Mouse (Mus musculus) layer of hippocampus, adult 18-20 months (tissue): ENCODE measurements around the gene Trpc4ap. TPM values are rescaled to one million over a fixed set of nuclear protein-coding genes. Genes with fewer than 3 reads are reported as not detected.
"Not testable (repeated sequence)": the region's sequence is repeated elsewhere in the genome, so short reads cannot be mapped to it uniquely, and the experiment has no call there.

Experiments
- DNase-seq, 2 experiments: peaks; one replicate each; pipeline ENCODE4 v3.0.0; 2022; ENCODE audit warnings: low spot score in 2 of 2
- microRNA-seq, 2 experiments: library from miRNA; unstranded; fragments of <30 nt; microRNA quantifications; one replicate each; pipeline ENCODE4 v1.2.0; 2021
- total RNA-seq, 2 experiments: library from RNA; stranded (reverse); gene quantifications; 2 replicates each; pipeline ENCODE4 v1.2.3; 2021

Trpc4ap gene
- total RNA-seq, 2 experiments from 2014 or later = 163 to 168 TPM

GRCm38 (mm10) chr2:155613953-155614352 is 78.2 kb downstream of the Trpc4ap start:
- no peak for DNase-seq

- DNase-seq = no peak
Observed at GRCm38 (mm10) chr2:155613326-155613755, 78.8 kb downstream of the Trpc4ap start.

- no peak for DNase-seq
Observed at GRCm38 (mm10) chr2:155611834-155612550, 80.2 kb downstream of the Trpc4ap start.

- DNase-seq = no peak
Observed at GRCm38 (mm10) chr2:155610978-155611377, 81.2 kb downstream of the Trpc4ap start, which contains the start of gene Myh7b. Gene Myh7b, plus strand, starts transcription at chr2:155611212.

GRCm38 (mm10) chr2:155606360-155606759 is 85.8 kb downstream of the Trpc4ap start:
- peak; percentile 63 to 86 for DNase-seq

GRCm38 (mm10) chr2:155605236-155605589 is 87.0 kb downstream of the Trpc4ap start:
- DNase-seq = not testable (repeated sequence)

GRCm38 (mm10) chr2:155604560-155605235 is 87.5 kb downstream of the Trpc4ap start:
- no peak for DNase-seq

GRCm38 (mm10) chr2:155603707-155604106 is 88.5 kb downstream of the Trpc4ap start:
- no peak for DNase-seq

GRCm38 (mm10) chr2:155595516-155595915 is 96.7 kb downstream of the Trpc4ap start:
- no peak for DNase-seq

- DNase-seq = no peak
Observed at GRCm38 (mm10) chr2:155592854-155593283, 99.3 kb downstream of the Trpc4ap start.

GRCm38 (mm10) chr2:155592137-155592853 is 99.9 kb downstream of the Trpc4ap start, which contains the start of gene Gss:
Gene Gss, minus strand, starts transcription at chr2:155592810.
- peak; percentile 98 for DNase-seq

- DNase-seq = no peak
Observed at GRCm38 (mm10) chr2:155591676-155592075, 100.5 kb downstream of the Trpc4ap start.

GRCm38 (mm10) chr2:155590876-155591275 is 101.3 kb downstream of the Trpc4ap start:
- no peak for DNase-seq

- no peak for DNase-seq
Observed at GRCm38 (mm10) chr2:155589521-155589920, 102.7 kb downstream of the Trpc4ap start.

GRCm38 (mm10) chr2:155588136-155588535 is 104.0 kb downstream of the Trpc4ap start:
- DNase-seq = no peak

GRCm38 (mm10) chr2:155585486-155585885 is 106.7 kb downstream of the Trpc4ap start:
- no peak for DNase-seq

- no peak for DNase-seq
Observed at GRCm38 (mm10) chr2:155585082-155585481, 107.1 kb downstream of the Trpc4ap start.

Small RNA genes lying within 50 kb of the gene (microRNA-seq; reads per million reads assigned to microRNA genes)
- gene Mir499 = 6.6 to 6.7 reads per million in 2 experiments

Other genes with a start within 250 kb of the Trpc4ap start
- 10 to 100 TPM; 60.9 to 63.3 TPM for gene Ncoa6, start 218.5 kb downstream of the Trpc4ap start, total RNA-seq
- gene Acss2, start 174.4 kb downstream of the Trpc4ap start, total RNA-seq = 10 to 100 TPM; 57.2 to 60.6 TPM
- 100 to 1,000 TPM; 112 to 120 TPM for gene Ggt7, start 174.1 kb downstream of the Trpc4ap start, total RNA-seq
- 10 to 100 TPM; 23.4 to 24.7 TPM for gene Gss, start 99.6 kb downstream of the Trpc4ap start, total RNA-seq
- gene Myh7b, start 81.2 kb downstream of the Trpc4ap start, total RNA-seq = 1 to 10 TPM; 3.0 to 4.9 TPM
- gene Edem2, start 37.1 kb upstream of the Trpc4ap start, total RNA-seq = 10 to 100 TPM; 23.3 to 24.4 TPM
- not detected for gene Gm17581, start 43.5 kb upstream of the Trpc4ap start, total RNA-seq
- gene Procr, start 58.7 kb upstream of the Trpc4ap start, total RNA-seq = under 1 TPM; 0.89 to 0.92 TPM
- gene Mmp24, start 83.0 kb upstream of the Trpc4ap start, total RNA-seq = 10 to 100 TPM; 39.2 to 39.9 TPM
- 10 to 100 TPM; 57.3 to 64.4 TPM for gene BC029722, start 127.0 kb upstream of the Trpc4ap start, total RNA-seq
- gene Eif6, start 134.5 kb upstream of the Trpc4ap start, total RNA-seq = 10 to 100 TPM; 66.9 to 70.9 TPM
- not detected for gene Fam83c, start 142.5 kb upstream of the Trpc4ap start, total RNA-seq
- gene Uqcc1, start 237.9 kb upstream of the Trpc4ap start, total RNA-seq = 10 to 100 TPM; 83.7 to 84.9 TPM
- gene Gm15557, start 248.3 kb upstream of the Trpc4ap start, total RNA-seq = not detected